Mouse (Mus musculus): ENCODE measurements around the gene Crtc1. TPM values are rescaled to one million over a fixed set of nuclear protein-coding genes. Genes with fewer than 3 reads are reported as not detected.

Gene Crtc1
- 41.2 and 51.7 TPM in 2 replicates for total RNA-seq (2014; rRNA removed)
- polyA plus RNA-seq (2015; fragmentation: Nextera tagmentation; extraction: Ambion mirVana): 43.8 and 52.9 TPM in 2 replicates

DNA sequence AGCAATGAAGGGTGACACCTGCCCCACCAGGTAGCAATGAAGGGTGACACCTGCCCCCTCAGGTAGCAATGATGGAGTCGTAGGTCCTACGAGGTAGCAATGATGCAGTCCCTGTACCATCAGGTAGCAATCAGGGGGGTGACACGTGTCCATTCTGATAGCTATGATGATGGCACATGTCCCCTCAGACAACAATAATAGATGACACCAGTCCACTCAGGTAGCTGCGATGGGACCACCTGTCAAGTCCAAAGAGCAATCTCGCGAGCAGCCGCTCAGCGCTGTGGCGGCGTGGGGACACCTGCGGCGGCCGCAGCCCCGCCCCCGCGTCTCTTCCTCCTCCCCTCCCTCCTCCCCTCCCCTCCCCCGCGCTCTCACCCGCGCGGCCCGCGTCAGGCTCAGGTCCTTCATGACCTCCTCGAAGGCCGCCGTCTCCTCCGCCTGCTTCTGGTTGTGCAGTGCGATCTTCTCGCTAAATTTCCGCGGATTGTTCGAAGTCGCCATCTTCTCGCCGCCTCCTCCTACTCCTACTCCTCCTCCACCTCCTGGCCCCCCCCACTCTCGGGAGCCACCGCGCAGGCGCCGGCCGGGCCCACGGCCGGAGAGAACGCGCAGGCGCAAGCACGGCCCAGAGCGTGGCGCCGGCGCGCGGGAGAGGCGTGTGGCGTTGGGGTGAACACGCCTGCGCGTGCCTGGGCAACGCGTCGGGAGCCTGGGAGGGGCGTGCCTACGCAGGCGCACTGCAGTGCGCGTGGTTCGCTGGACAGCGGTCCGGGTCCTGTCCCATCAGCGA is at the start of gene Crtc1:
TSS of gene Crtc1 (minus strand) at position 525 of the 793 bp plus-strand sequence.
- no peaks in the 10 kb centered on the region for H3K9me3 ChIP-seq (ENCODE audit: low read length)
- peaks cover 15% of the 10 kb centered on the region for H3K4me1 ChIP-seq (ENCODE audit: insufficient read depth)
- no peaks in the 10 kb centered on the region for H3K36me3 ChIP-seq (ENCODE audit: insufficient read depth)
- peak; percentile 99 for ATAC-seq
- peak within 1 kb of the TSS; percentile 68 for H3K9ac ChIP-seq
- peak within 1 kb of the TSS; percentile 77 for H3K4me2 ChIP-seq (ENCODE audit: low read depth)
- H3K27me3 ChIP-seq (ENCODE audit: insufficient read depth, low read length): no peaks in the 10 kb centered on the region
- no peak for TF ChIP-seq CTCF (IDR thresholded peaks at IDR 0.05; ENCODE audit: low read depth)
- peak; percentile 99 for DNase-seq
- H3K4me3 ChIP-seq (ENCODE audit: low read depth, low read length): peak within 1 kb of the TSS; percentile 67
- peak within 1 kb of the TSS; percentile 83 for H3K27ac ChIP-seq (ENCODE audit: low read depth, low read length)
- 3% methylated on average over 68 of the region's 70 CpGs for WGBS

DNA sequence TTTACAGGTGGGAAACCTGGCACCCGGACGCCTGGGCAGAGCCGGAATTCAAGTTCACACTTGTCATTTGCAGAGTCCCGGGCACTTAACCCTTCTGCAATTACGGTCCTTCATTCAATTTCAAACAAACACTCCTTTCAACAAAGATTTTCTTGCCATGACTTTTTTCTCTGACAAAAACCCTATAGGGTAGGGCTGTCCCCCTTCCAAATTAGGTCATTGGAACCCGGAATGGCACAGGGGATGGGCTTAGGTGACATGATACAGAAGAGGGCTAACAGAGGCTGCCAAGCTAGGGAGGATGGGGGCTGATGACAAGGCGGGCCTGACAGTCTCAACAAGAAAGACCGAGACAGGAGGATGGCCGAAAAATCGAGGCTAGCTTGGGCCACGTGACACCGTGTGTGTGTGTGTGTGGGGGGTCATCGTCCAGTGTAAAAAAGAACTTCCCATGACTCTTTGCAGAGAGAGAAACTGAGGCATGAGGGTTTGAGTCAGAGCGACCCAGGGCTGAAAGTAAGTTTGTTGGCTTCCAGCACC is 49.6 kb upstream of the Crtc1 start:
- WGBS: 2% methylated on average over 14 of the region's 14 CpGs
- H3K27ac ChIP-seq (ENCODE audit: low read depth, low read length): no peak overlapping the region
- no peak for TF ChIP-seq CTCF (IDR thresholded peaks at IDR 0.05; ENCODE audit: low read depth)
- peaks cover 59% of the 10 kb centered on the region for H3K27me3 ChIP-seq (ENCODE audit: insufficient read depth, low read length)
- H3K36me3 ChIP-seq (ENCODE audit: insufficient read depth): peaks cover 11% of the 10 kb centered on the region; the same call in 1 of the 2 replicates
- ATAC-seq (no peak), DNase-seq (no peak)
- peak overlapping the region; percentile 18; the same call in 1 of the 2 replicates for H3K4me3 ChIP-seq (ENCODE audit: low read depth, low read length)
- peaks cover 7% of the 10 kb centered on the region for H3K4me1 ChIP-seq (ENCODE audit: insufficient read depth)
- H3K9me3 ChIP-seq (ENCODE audit: low read length): no peaks in the 10 kb centered on the region
- H3K4me2 ChIP-seq (ENCODE audit: low read depth): peak overlapping the region; percentile 9; the same call in 1 of the 2 replicates
- no peak overlapping the region for H3K9ac ChIP-seq

DNA sequence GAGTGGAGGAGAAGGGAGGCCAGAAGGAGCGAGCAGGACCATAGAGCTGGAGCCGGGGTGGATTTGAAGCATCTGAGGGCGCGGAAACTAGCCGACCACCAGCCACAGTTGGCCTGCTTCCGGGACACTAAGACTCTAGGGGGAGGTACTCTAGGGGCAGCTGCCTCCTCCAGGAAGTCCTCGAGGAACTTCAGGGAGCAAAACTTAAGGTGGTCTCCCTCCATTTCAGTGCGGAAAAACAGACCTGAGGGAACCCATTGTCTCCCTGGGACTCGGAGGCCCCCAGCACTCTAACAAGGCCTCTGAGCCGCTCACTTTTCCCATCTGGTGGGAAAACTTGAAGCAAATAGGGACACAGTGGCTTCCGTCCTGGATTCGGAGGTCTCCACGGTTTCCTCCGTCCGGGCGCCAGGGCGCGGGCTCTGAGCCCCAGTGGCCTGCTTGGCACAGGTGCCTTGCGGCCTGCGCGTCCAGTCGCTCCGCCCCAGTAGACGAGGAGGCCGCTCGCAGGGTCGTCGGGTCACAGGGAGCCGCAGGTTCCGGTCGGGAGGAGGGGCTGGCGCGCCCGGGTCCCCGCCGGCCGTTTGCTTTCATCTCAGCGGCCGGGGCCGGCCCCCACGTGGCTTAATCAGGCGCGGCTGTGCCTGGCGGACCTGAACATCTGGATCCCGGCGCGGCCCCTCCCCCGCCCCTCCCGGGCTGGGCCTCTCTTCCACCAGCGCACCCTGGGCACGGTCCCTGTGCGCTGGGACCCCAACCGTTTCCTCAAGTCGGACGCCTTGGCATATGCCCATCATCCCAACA is 48.8 kb upstream of the Crtc1 start:
- DNase-seq (no peak), ATAC-seq (no peak)
- H3K9ac ChIP-seq: no peak overlapping the region
- peaks cover 15% of the 10 kb centered on the region; the same call in 1 of the 2 replicates for H3K36me3 ChIP-seq (ENCODE audit: insufficient read depth)
- H3K4me3 ChIP-seq (ENCODE audit: low read depth, low read length): peak overlapping the region; percentile 18
- TF ChIP-seq CTCF (IDR thresholded peaks at IDR 0.05; ENCODE audit: low read depth): no peak
- H3K9me3 ChIP-seq (ENCODE audit: low read length): no peaks in the 10 kb centered on the region
- H3K4me2 ChIP-seq (ENCODE audit: low read depth): peak overlapping the region; percentile 80
- WGBS: 9% methylated on average over 54 of the region's 55 CpGs
- no peaks in the 10 kb centered on the region; the same call in 1 of the 2 replicates for H3K4me1 ChIP-seq (ENCODE audit: insufficient read depth)
- peaks cover 52% of the 10 kb centered on the region for H3K27me3 ChIP-seq (ENCODE audit: insufficient read depth, low read length)
- no peak overlapping the region for H3K27ac ChIP-seq (ENCODE audit: low read depth, low read length)

- H3K9me3 ChIP-seq (ENCODE audit: low read length): no peaks in the 10 kb centered on the region
- no peak for TF ChIP-seq CTCF (IDR thresholded peaks at IDR 0.05; ENCODE audit: low read depth)
- peak within 1 kb of the TSS; percentile 85 for H3K9ac ChIP-seq
- H3K36me3 ChIP-seq (ENCODE audit: insufficient read depth): peaks cover 15% of the 10 kb centered on the region; the same call in 1 of the 2 replicates
- no peaks in the 10 kb centered on the region for H3K4me1 ChIP-seq (ENCODE audit: insufficient read depth)
- peak; percentile 89 for ATAC-seq
- WGBS: 5% methylated on average over 33 of the region's 33 CpGs
- H3K27me3 ChIP-seq (ENCODE audit: insufficient read depth, low read length): peaks cover 43% of the 10 kb centered on the region
- H3K27ac ChIP-seq (ENCODE audit: low read depth, low read length): no peak within 1 kb of the TSS
- H3K4me2 ChIP-seq (ENCODE audit: low read depth): peak within 1 kb of the TSS; percentile 80
- DNase-seq: peak; percentile 78
- peak within 1 kb of the TSS; percentile 61 for H3K4me3 ChIP-seq (ENCODE audit: low read depth, low read length)
Observed at GRCm38 (mm10) chr8:70486941-70487520, 47.7 kb upstream of the Crtc1 start, which contains the start of gene Tmem59l. Tmem59l (minus strand) TSS chr8:70487358.

DNA sequence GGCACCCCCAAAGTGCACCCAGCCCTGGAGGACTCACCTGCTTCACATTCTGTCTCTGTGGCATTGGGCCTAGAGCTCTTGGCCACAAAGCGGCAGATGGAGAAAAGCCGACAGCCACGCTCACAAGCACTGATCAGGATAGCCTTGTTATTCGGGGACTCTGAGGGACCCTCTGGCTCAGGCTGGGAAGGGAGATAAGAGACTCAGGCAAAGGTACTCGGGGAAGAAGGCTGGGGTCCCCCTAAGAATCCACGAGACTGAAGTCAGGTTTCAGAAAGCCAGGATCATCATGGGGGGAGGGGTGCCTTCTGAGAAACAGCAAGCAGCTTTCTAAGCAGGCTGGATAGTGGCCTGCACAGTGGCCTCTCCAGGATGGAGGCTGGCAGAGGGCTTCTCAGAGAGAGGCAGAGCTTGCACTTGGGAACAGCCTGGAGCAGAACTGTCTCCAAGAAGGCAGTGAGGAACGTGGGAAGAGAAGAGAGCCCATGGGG is 46.9 kb upstream of the Crtc1 start:
- Histone ChIP-seq H3K27me3 (ENCODE audit: insufficient read depth, low read length) (peaks cover 35% of the 10 kb centered on the region), H3K36me3 (ENCODE audit: insufficient read depth) (peaks cover 15% of the 10 kb centered on the region; the same call in 1 of the 2 replicates), H3K9ac (peak overlapping the region; percentile 85), H3K9me3 (ENCODE audit: low read length) (no peaks in the 10 kb centered on the region), H3K27ac (ENCODE audit: low read depth, low read length) (no peak overlapping the region), H3K4me1 (ENCODE audit: insufficient read depth) (no peaks in the 10 kb centered on the region), H3K4me3 (ENCODE audit: low read depth, low read length) (peak overlapping the region; percentile 61; the same call in 1 of the 2 replicates), H3K4me2 (ENCODE audit: low read depth) (peak overlapping the region; percentile 80)
- WGBS: 47% methylated on average over 7 of the region's 7 CpGs
- TF ChIP-seq CTCF (IDR thresholded peaks at IDR 0.05; ENCODE audit: low read depth): no peak
- no peak for DNase-seq
- 0 out of 2 replicates have a peak, but pooled peaks have one; percentile 0 for ATAC-seq

DNA sequence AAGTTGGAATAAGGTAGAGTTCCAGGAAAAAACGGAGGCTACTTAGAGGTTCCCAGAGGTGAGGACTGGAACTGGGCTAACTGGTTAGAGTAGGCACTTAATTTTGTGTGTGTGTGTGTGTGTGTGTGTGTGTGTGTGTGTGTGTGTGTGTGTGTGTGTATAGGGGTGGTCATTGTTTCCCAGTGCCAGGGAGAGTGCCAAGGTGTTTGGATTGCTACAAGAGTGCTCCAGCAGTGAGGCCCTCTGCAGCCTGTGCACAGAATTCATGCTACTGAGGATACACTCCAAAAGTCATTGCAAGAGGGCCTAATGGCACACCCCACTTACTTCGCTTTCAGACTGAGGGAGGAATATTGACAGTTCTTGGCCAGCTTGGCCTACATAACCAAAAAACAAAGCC is 43.6 kb upstream of the Crtc1 start:
- Histone ChIP-seq H3K4me1 (ENCODE audit: insufficient read depth) (no peaks in the 10 kb centered on the region), H3K9ac (no peak overlapping the region), H3K4me2 (ENCODE audit: low read depth) (no peak overlapping the region), H3K36me3 (ENCODE audit: insufficient read depth) (peaks cover 15% of the 10 kb centered on the region; the same call in 1 of the 2 replicates), H3K27me3 (ENCODE audit: insufficient read depth, low read length) (peaks cover 3% of the 10 kb centered on the region), H3K9me3 (ENCODE audit: low read length) (no peaks in the 10 kb centered on the region), H3K27ac (ENCODE audit: low read depth, low read length) (no peak overlapping the region), H3K4me3 (ENCODE audit: low read depth, low read length) (no peak overlapping the region)
- no peak for TF ChIP-seq CTCF (IDR thresholded peaks at IDR 0.05; ENCODE audit: low read depth)
- DNase-seq (no peak), ATAC-seq (no peak)
- 73% methylated on average over 2 of the region's 2 CpGs for WGBS
